Mouse (Mus musculus) adipose tissue, adult 10 weeks (tissue): ENCODE data around the gene Fthl17e. TPM values are rescaled to one million over a fixed set of nuclear protein-coding genes. Genes with fewer than 3 reads are reported as not detected.

Experiments
- polyA plus RNA-seq: library from polyadenylated mRNA; stranded (reverse); fragments of 350-450 nt; fragmentation: Illumina TruSeq; extraction: RNeasy Lipid Tissue Mini Kit (QIAGEN cat#74804); gene quantifications from one replicate; pipeline ENCODE4 v1.2.3, GENCODE M21; 2014; ENCODE audit warnings: low read depth, low replicate concordance

Fthl17e gene
- not detected for polyA plus RNA-seq

DNA sequence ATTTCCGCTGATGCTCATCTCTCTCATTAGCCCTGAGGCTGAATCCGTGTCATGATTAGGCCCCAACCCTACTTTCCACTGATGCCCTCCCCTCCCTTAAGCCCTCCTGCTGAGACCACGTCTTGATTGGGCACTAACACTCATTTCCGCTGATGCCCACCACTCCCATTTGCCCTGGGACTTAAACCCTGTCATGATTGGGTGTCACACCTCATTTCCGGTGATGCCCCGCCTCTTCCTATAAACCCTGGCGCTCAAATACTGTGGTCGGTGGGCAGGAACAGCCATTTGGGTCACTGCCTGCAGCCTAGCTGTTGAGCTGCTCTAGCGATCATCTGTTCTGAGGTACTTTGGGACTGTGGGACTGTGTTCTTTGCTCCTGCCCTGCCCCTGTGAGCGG lies at the start of gene Fthl17e:
Gene Fthl17e, plus strand, starts transcription at position 301 of the 400 bp plus-strand sequence.

DNA sequence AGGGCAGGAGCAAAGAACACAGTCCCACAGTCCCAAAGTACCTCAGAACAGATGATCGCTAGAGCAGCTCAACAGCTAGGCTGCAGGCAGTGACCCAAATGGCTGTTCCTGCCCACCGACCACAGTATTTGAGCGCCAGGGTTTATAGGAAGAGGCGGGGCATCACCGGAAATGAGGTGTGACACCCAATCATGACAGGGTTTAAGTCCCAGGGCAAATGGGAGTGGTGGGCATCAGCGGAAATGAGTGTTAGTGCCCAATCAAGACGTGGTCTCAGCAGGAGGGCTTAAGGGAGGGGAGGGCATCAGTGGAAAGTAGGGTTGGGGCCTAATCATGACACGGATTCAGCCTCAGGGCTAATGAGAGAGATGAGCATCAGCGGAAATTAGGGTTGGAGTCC lies 46.6 kb upstream of the Fthl17e start, which contains the start of gene Fthl17d:
Gene Fthl17d, minus strand, starts transcription at position 101 of the 400 bp plus-strand sequence.

DNA sequence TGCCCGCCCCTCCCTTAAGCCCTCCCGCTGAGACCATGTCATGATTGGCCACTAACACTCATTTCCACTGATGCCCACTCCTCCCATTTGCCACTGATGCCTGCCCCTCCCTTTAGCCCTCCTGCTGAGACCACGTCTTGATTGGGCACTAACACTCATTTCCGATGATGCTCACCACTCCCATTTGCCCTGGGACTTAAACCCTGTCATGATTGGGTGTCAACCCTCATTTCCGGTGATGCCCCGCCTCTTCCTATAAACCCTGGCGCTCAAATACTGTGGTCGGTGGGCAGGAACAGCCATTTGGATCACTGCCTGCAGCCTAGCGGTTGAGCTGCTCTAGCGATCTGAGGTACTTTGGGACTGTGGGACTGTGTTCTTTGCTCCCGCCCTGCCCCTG lies 29.4 kb downstream of the Fthl17e start, which contains the start of gene Fthl17f:
Gene Fthl17f, plus strand, starts transcription at position 301 of the 400 bp plus-strand sequence.

Other genes with a start within 250 kb of the Fthl17e start
- gene Ssxb5, start 229.8 kb upstream of the Fthl17e start, polyA plus RNA-seq: not detected
- gene Gm6592, start 189.5 kb upstream of the Fthl17e start, polyA plus RNA-seq: not detected
- not detected for gene Gm5751, start 159.2 kb upstream of the Fthl17e start, polyA plus RNA-seq
- gene B630019K06Rik, start 141.1 kb upstream of the Fthl17e start, polyA plus RNA-seq: 2.0 TPM
- not detected for gene Fthl17b, start 70.5 kb upstream of the Fthl17e start, polyA plus RNA-seq
- gene Fthl17c, start 56.9 kb upstream of the Fthl17e start, polyA plus RNA-seq: not detected
- gene Fthl17d, start 46.7 kb upstream of the Fthl17e start, polyA plus RNA-seq: not detected
- not detected for gene Fthl17f, start 29.5 kb downstream of the Fthl17e start, polyA plus RNA-seq
- 0.22 TPM for gene 4930402K13Rik, start 71.1 kb downstream of the Fthl17e start, polyA plus RNA-seq
- 1.4 TPM for gene Lancl3, start 166.4 kb downstream of the Fthl17e start, polyA plus RNA-seq
- gene Gm14862, start 223.4 kb downstream of the Fthl17e start, polyA plus RNA-seq: not detected
- 6.2 TPM for gene Xk, start 239.3 kb downstream of the Fthl17e start, polyA plus RNA-seq